Mouse (Mus musculus): ENCODE results near the gene Hoxb9.

DNA sequence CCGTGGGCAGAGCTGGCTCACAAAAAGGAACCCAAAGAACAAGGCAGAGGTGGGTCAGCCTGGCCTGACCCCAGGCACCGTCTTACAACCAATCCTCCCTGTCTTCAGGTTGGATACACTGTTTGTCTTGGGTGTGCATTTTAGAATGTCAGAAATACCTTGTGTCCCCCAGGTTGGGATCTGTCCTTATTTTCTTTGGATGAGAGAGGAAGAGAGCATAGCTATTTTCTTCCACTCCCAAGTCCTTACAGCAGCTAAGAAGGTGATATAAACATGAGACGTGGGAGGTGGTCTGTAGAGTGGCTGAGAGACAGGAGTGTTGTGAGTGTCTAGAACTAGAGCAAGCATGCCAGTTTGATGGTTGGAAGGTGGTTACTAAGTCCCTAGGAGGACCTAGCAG, 26.2 kb downstream of the Hoxb9 start:
- TF ChIP-seq CTCF (IDR thresholded peaks at IDR 0.05; ENCODE audit: borderline replicate concordance, extremely low read depth, insufficient read depth, insufficient read length) (no peak), POLR2A (IDR thresholded peaks at IDR 0.05; ENCODE audit: borderline replicate concordance, extremely low read depth, insufficient read depth, insufficient read length, poor library complexity, severe bottlenecking) (no peak)
